Mouse (Mus musculus) brain, embryonic 14.5 days (tissue): ENCODE results near the gene Dnajb5.
"Not testable (repeated sequence)": the region's sequence is repeated elsewhere in the genome, so short reads cannot be mapped to it uniquely, and the experiment has no call there.

Experiments used
- CTCF ChIP-seq: fragments of 200-500 bp; IDR thresholded peaks from 2 replicates; pipeline ENCODE4 v1.5.1; 2012; ENCODE audit warnings: inconsistent platforms, mild to moderate bottlenecking, moderate library complexity, borderline replicate concordance; ENCODE audit not compliant: insufficient read depth, insufficient read length; ENCODE audit errors: extremely low read depth
- POLR2A ChIP-seq: fragments of 200-500 bp; IDR thresholded peaks from 2 replicates; pipeline ENCODE4 v1.6.1; 2012; ENCODE audit warnings: mild to moderate bottlenecking, inconsistent platforms, borderline replicate concordance; ENCODE audit not compliant: poor library complexity, insufficient read depth, insufficient read length, severe bottlenecking; ENCODE audit errors: extremely low read depth

DNA sequence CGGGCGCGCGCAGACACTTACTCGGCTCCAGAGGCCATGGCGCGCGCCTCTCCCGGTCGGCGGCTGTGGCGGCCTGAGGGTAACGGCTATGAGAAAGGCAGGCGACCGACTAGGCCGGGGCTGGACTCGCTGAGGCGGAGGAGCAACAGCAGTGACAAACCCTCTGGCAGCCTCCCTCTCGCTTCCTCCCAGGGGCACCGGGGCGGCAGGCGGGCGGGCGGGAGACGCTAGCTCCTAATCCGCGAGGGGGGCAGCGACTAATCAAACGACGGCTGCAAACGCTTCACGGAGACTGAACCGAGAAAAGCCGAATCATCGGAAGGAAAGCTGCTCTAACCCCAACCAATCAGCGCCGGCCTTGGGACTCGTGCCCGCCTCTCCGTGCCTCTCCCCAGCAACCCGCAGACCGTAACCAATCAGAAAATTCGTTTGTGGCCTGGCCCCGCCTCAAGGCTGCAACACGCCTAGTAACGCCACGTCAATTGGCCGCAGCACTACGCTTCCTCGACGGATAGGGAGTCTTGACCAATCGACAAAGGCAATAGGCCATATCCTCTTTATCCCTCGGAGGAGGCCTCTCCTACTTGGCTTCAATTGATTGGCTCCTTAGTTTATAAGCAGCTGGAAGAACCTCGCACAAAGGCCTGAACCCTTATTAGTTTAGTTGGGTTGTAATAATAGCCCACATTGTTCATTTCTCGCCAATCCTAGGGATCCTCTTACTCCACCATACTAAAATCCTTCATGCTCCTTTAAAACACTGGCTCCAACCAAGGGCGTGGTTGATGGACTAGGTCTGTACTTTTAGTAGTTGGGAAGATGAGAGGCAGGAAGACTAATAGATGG lies 50.8 kb downstream of the Dnajb5 start, which contains the start of gene Vcp:
- TF ChIP-seq CTCF = not testable (repeated sequence)
- TF ChIP-seq POLR2A = peak; percentile 39; the same call in 1 of the 2 replicates
